In the genomic region with DNA sequence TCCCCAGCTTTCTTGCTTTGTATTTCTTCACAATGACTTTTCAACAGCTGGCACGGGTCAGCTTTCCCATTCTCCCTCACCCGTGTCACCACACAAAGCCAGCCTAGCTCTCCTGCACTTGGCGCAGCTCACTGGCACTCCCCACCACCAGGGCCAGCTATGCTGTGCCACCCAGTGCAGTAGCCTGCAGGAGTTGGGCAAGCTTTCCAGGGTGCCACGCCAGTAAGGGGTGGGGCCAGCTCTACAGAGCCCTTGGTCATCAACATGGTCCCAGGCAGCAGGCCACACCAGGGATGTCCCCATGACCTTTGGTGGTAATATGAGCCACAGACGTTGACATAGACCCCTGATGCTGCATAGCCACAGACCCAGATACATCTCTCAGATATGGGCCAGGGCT, we compare ENCODE assay signal across 34 mouse cellular contexts.
DNase-seq lines count a peak whose midpoint lies in the region; ATAC-seq lines count a peak whose summit lies in the region.
"Had no signal": no experiment of that assay in that cellular context is flagged by ENCODE, and none has a peak within 500 bp of the region (broad histone marks: within the 10 kb centered on the region; RNA-seq: fewer than 3 reads in every experiment).

No protein-coding gene starts in this region.

- H3K27ac ChIP-seq in limb, embryonic 15.5 days: no peak overlapping the region
- no peak overlapping the region for H3K27ac ChIP-seq in limb, embryonic 10.5 days
- H3K27ac ChIP-seq in forebrain, embryonic 10.5 days: no peak overlapping the region
- H3K27ac ChIP-seq: embryonic facial prominence, embryonic 10.5 days; embryonic facial prominence, embryonic 15.5 days; forebrain, embryonic 13.5 days; heart, embryonic 13.5 days; hindbrain, embryonic 12.5 days; hindbrain, postnatal 0 days; intestine, embryonic 15.5 days; layer of hippocampus, adult 2 months; left cerebral cortex, adult 2 months; limb, embryonic 13.5 days; liver, embryonic 12.5 days; macrophage; neural tube, embryonic 15.5 days; stomach, postnatal 0 days had no signal

- H3K36me3 ChIP-seq in limb, embryonic 15.5 days: peaks cover 8% of the 10 kb centered on the region; the same call in 1 of the 2 replicates
- H3K36me3 ChIP-seq in limb, embryonic 10.5 days: no peaks in the 10 kb centered on the region
- peaks cover 4% of the 10 kb centered on the region; the same call in 1 of the 2 replicates for H3K36me3 ChIP-seq in forebrain, embryonic 10.5 days (replicated peaks)
- H3K36me3 ChIP-seq: embryonic facial prominence, embryonic 10.5 days; embryonic facial prominence, embryonic 15.5 days; hindbrain, embryonic 12.5 days; intestine, embryonic 15.5 days; limb, embryonic 13.5 days; neural tube, embryonic 15.5 days had no signal

- 91% methylated on average over 5 of the region's 5 CpGs for WGBS in limb, embryonic 15.5 days
- 94% methylated on average over 5 of the region's 5 CpGs for WGBS in limb, embryonic 10.5 days
- 89% methylated on average over 5 of the region's 5 CpGs for WGBS in forebrain, embryonic 10.5 days

- DNase-seq in gastrocnemius, postnatal 10 days: peak; percentile 13
- DNase-seq in gastrocnemius, postnatal 4 days (ENCODE audit: low spot score in 2 of 2): no peak
- DNase-seq in limb, embryonic 10.5 days (ENCODE audit: low spot score): no peak
- DNase-seq in ovary, postnatal 36 days (ENCODE audit: low spot score): peak; percentile 8
- DNase-seq in ovary, postnatal 14 days (ENCODE audit: low spot score): no peak
- no peak for DNase-seq in forebrain, embryonic 10.5 days (ENCODE audit: extremely low spot score, low spot score)
- DNase-seq: adrenal gland, postnatal 25 days; B cell, adult 2 months; cerebellum, adult 2 months; cerebellum, postnatal 14 days; heart, adult 18-20 months; kidney, adult 2 months; kidney, postnatal 36 days; liver, postnatal 0 days; right cerebral cortex, adult 18-20 months; right cerebral cortex, postnatal 4 days; thymus, adult 18-20 months; thymus, postnatal 25 days had no signal

- no peak overlapping the region for H3K4me3 ChIP-seq in limb, embryonic 15.5 days
- H3K4me3 ChIP-seq in limb, embryonic 10.5 days: no peak overlapping the region
- no peak overlapping the region for H3K4me3 ChIP-seq in forebrain, embryonic 10.5 days
- H3K4me3 ChIP-seq: embryonic facial prominence, embryonic 10.5 days; embryonic facial prominence, embryonic 15.5 days; forebrain, embryonic 13.5 days; heart, embryonic 13.5 days; hindbrain, embryonic 12.5 days; intestine, embryonic 15.5 days; layer of hippocampus, adult 2 months; left cerebral cortex, adult 2 months; limb, embryonic 13.5 days; liver, embryonic 12.5 days; neural tube, embryonic 15.5 days had no signal

- no peak overlapping the region for H3K9ac ChIP-seq in limb, embryonic 15.5 days
- H3K9ac ChIP-seq: embryonic facial prominence, embryonic 15.5 days; forebrain, embryonic 13.5 days; heart, embryonic 13.5 days; hindbrain, embryonic 12.5 days; intestine, embryonic 15.5 days; limb, embryonic 13.5 days; liver, embryonic 12.5 days; liver, postnatal 0 days; neural tube, embryonic 15.5 days had no signal

- no peaks in the 10 kb centered on the region for H3K9me3 ChIP-seq in limb, embryonic 15.5 days
- H3K9me3 ChIP-seq in limb, embryonic 10.5 days (replicated peaks): no peaks in the 10 kb centered on the region
- no peaks in the 10 kb centered on the region for H3K9me3 ChIP-seq in forebrain, embryonic 10.5 days
- H3K9me3 ChIP-seq: embryonic facial prominence, embryonic 10.5 days; embryonic facial prominence, embryonic 15.5 days; forebrain, embryonic 13.5 days; heart, embryonic 13.5 days; hindbrain, embryonic 12.5 days; intestine, embryonic 15.5 days; limb, embryonic 13.5 days; liver, embryonic 12.5 days; neural tube, embryonic 15.5 days had no signal

- no peaks in the 10 kb centered on the region for H3K4me1 ChIP-seq in limb, embryonic 15.5 days
- H3K4me1 ChIP-seq in limb, embryonic 10.5 days: peaks cover 7% of the 10 kb centered on the region
- H3K4me1 ChIP-seq in forebrain, embryonic 10.5 days: peaks cover 5% of the 10 kb centered on the region; the same call in 1 of the 2 replicates
- H3K4me1 ChIP-seq: forebrain, embryonic 13.5 days; hindbrain, embryonic 12.5 days; intestine, embryonic 15.5 days; limb, embryonic 13.5 days; liver, embryonic 12.5 days; neural tube, embryonic 15.5 days had no signal

- peak; percentile 55; the same call in 1 of the 2 replicates for ATAC-seq in limb, embryonic 15.5 days (ENCODE audit: insufficient number of reproducible peaks, low FRiP score, low TSS enrichment, low read depth)
- ATAC-seq: forebrain, embryonic 13.5 days; hindbrain, postnatal 0 days; intestine, embryonic 15.5 days; liver, embryonic 12.5 days; liver, postnatal 0 days; lung, postnatal 0 days had no signal

- no peaks in the 10 kb centered on the region for H3K27me3 ChIP-seq in limb, embryonic 15.5 days
- H3K27me3 ChIP-seq in limb, embryonic 10.5 days (ENCODE audit: low read depth, poor library complexity, severe bottlenecking): no peaks in the 10 kb centered on the region
- no peaks in the 10 kb centered on the region for H3K27me3 ChIP-seq in forebrain, embryonic 10.5 days (ENCODE audit: poor library complexity, severe bottlenecking)
- H3K27me3 ChIP-seq: embryonic facial prominence, embryonic 15.5 days; forebrain, embryonic 13.5 days; heart, embryonic 13.5 days; hindbrain, embryonic 12.5 days; intestine, embryonic 15.5 days; limb, embryonic 13.5 days; liver, embryonic 12.5 days; neural tube, embryonic 15.5 days had no signal

- H3K4me2 ChIP-seq in limb, embryonic 15.5 days: no peak overlapping the region
- H3K4me2 ChIP-seq: embryonic facial prominence, embryonic 15.5 days; forebrain, embryonic 13.5 days; heart, embryonic 13.5 days; hindbrain, embryonic 12.5 days; intestine, embryonic 15.5 days; limb, embryonic 13.5 days; liver, embryonic 12.5 days; neural tube, embryonic 15.5 days had no signal

Comparison
In these comparisons a context has a peak if more than half of its experiments do, and no peak if none do; other contexts are left out.
1. DNase-seq: peak in gastrocnemius, postnatal 10 days (single experiment) and ovary, postnatal 36 days (single experiment); none in gastrocnemius, postnatal 4 days (0 of 2), limb, embryonic 10.5 days (single experiment), ovary, postnatal 14 days (single experiment) and forebrain, embryonic 10.5 days (single experiment).